Mouse (Mus musculus) embryonic facial prominence, embryonic 11.5 days (tissue): ENCODE results near the gene Dll3. TPM values are rescaled to one million over a fixed set of nuclear protein-coding genes. Genes with fewer than 3 reads are reported as not detected.
A peak's percentile ranks its signal among the peaks of the same experiment; 100 is the strongest.

Experiments used
- ATAC-seq: fragments of 200-750 bp; cut with Nextera tagmentation; replicated peaks from 2 replicates; pipeline ENCODE4 v1.8.0; 2017; ENCODE audit warnings: low read depth; ENCODE audit not compliant: insufficient number of reproducible peaks, low FRiP score, low TSS enrichment
- DNase-seq: peaks from one replicate; pipeline ENCODE4 v3.0.0-alpha.2; 2015; ENCODE audit warnings: low spot score
- H3K27ac ChIP-seq: fragments of 300-500 bp; sonication (generic); replicated peaks from 2 replicates; pipeline ENCODE4 v1.5.1; 2014; ENCODE audit warnings: mild to moderate bottlenecking, low read depth, low read length, control low read depth
- H3K27me3 ChIP-seq: fragments of 300-500 bp; sonication (generic); 2 replicates; pipeline ENCODE4 v1.6.1; 2014; ENCODE audit warnings: mild to moderate bottlenecking, low read length, moderate library complexity, mixed read lengths; ENCODE audit not compliant: control insufficient read depth, insufficient read depth
- H3K36me3 ChIP-seq: fragments of 300-500 bp; sonication (generic); replicated peaks from 2 replicates; pipeline ENCODE4 v1.6.1; 2014; ENCODE audit warnings: low read depth, mild to moderate bottlenecking, low read length, moderate library complexity, mixed read lengths; ENCODE audit not compliant: control insufficient read depth, insufficient read depth
- H3K4me1 ChIP-seq: fragments of 300-500 bp; sonication (generic); 2 replicates; pipeline ENCODE4 v1.6.1; 2014; ENCODE audit warnings: low read length, mixed read lengths; ENCODE audit not compliant: control insufficient read depth, insufficient read depth
- H3K4me2 ChIP-seq: fragments of 300-500 bp; sonication (generic); 2 replicates; pipeline ENCODE4 v1.6.1; 2014; ENCODE audit warnings: low read depth, mild to moderate bottlenecking, control low read depth, low read length, moderate library complexity
- H3K4me3 ChIP-seq: fragments of 300-500 bp; sonication (generic); 2 replicates; pipeline ENCODE4 v1.5.1; 2014; ENCODE audit warnings: low read depth, low read length, control low read depth
- H3K9ac ChIP-seq: fragments of 300-500 bp; sonication (generic); replicated peaks from 2 replicates; pipeline ENCODE4 v1.6.1; 2014; ENCODE audit warnings: mild to moderate bottlenecking, control low read depth, low read length
- H3K9me3 ChIP-seq: fragments of 300-500 bp; sonication (generic); replicated peaks from 2 replicates; pipeline ENCODE4 v1.6.1; 2016; ENCODE audit warnings: mild to moderate bottlenecking, low read length, inconsistent platforms, mixed read lengths; ENCODE audit not compliant: control insufficient read depth
- WGBS: fragments of 180-500 bp; shearing (Covaris S2); extraction: QIAGEN DNeasy Blood & Tissue Kit; methylation state at CpG from one replicate; pipeline ENCODE4 v1.1.7; 2014; 5-methylcytosine and 5-hydroxymethylcytosine counted together
- polyA plus RNA-seq: library from polyadenylated mRNA; unstranded; fragments of >200 nt; fragmentation: Nextera tagmentation; extraction: Ambion mirVana; gene quantifications from 2 replicates; pipeline ENCODE4 v1.2.1, GENCODE M21; 2014

The Dll3 gene
- polyA plus RNA-seq, result 9.9 and 11.8 TPM in 2 replicates

GRCm38 (mm10) chr7:28301616-28302433 lies at the start of gene Dll3:
Gene Dll3 (minus strand): TSS chr7:28302238.
- Histone ChIP-seq H3K4me2 (peak within 1 kb of the TSS; percentile 54), H3K9ac (peak within 1 kb of the TSS; percentile 51), H3K36me3 (peaks cover 7% of the 10 kb centered on the region), H3K27ac (no peak within 1 kb of the TSS; the same call in 1 of the 2 replicates), H3K4me3 (peak within 1 kb of the TSS; percentile 28), H3K9me3 (no peaks in the 10 kb centered on the region), H3K27me3 (peaks cover 42% of the 10 kb centered on the region), H3K4me1 (peaks cover 5% of the 10 kb centered on the region)
- 1% methylated on average over 30 of the region's 30 CpGs for WGBS
- DNase-seq (peak; percentile 73), ATAC-seq (peak; percentile 49)

- Histone ChIP-seq H3K9me3 (no peaks in the 10 kb centered on the region), H3K36me3 (peaks cover 13% of the 10 kb centered on the region), H3K27ac (no peak overlapping the region), H3K9ac (peak overlapping the region; percentile 97), H3K4me3 (peak overlapping the region; percentile 94), H3K4me2 (peak overlapping the region; percentile 79), H3K4me1 (no peaks in the 10 kb centered on the region), H3K27me3 (no peaks in the 10 kb centered on the region)
- no peak for ATAC-seq
- WGBS, result 36% methylated on average over 4 of the region's 4 CpGs
- no peak for DNase-seq
These were observed 49.7 kb upstream of the Dll3 start for GRCm38 (mm10) chr7:28351676-28352191.

- DNase-seq (peak; percentile 99), ATAC-seq (peak; percentile 88)
- WGBS, result under 1% methylated on average over 49 of the region's 50 CpGs
- Histone ChIP-seq H3K4me3 (peak within 1 kb of the TSS; percentile 94), H3K4me1 (no peaks in the 10 kb centered on the region), H3K9me3 (no peaks in the 10 kb centered on the region), H3K27me3 (no peaks in the 10 kb centered on the region), H3K4me2 (peak within 1 kb of the TSS; percentile 79), H3K36me3 (peaks cover 13% of the 10 kb centered on the region), H3K27ac (peak within 1 kb of the TSS; percentile 86), H3K9ac (peak within 1 kb of the TSS; percentile 97)
These were observed 48.3 kb upstream of the Dll3 start, which contains the start of gene Rps16 for GRCm38 (mm10) chr7:28350155-28350883. Gene Rps16 (plus strand): TSS chr7:28350652.

- Histone ChIP-seq H3K9me3 (no peaks in the 10 kb centered on the region), H3K4me2 (no peak overlapping the region), H3K36me3 (peaks cover 5% of the 10 kb centered on the region), H3K27ac (no peak overlapping the region), H3K27me3 (no peaks in the 10 kb centered on the region), H3K4me3 (no peak overlapping the region), H3K4me1 (no peaks in the 10 kb centered on the region), H3K9ac (no peak overlapping the region)
- 89% methylated on average over 7 of the region's 7 CpGs for WGBS
- DNase-seq (peak; percentile 53), ATAC-seq (no peak)
These were observed 46.6 kb upstream of the Dll3 start for GRCm38 (mm10) chr7:28348601-28349000.

GRCm38 (mm10) chr7:28347746-28348145 lies 45.7 kb upstream of the Dll3 start:
- Histone ChIP-seq H3K4me2 (no peak overlapping the region), H3K27me3 (no peaks in the 10 kb centered on the region), H3K9me3 (no peaks in the 10 kb centered on the region), H3K36me3 (no peaks in the 10 kb centered on the region; the same call in 1 of the 2 replicates), H3K9ac (no peak overlapping the region), H3K4me3 (no peak overlapping the region), H3K27ac (no peak overlapping the region), H3K4me1 (no peaks in the 10 kb centered on the region)
- DNase-seq, result no peak
- 74% methylated on average over 3 of the region's 3 CpGs for WGBS
- no peak for ATAC-seq

- Histone ChIP-seq H3K4me3 (no peak overlapping the region), H3K4me1 (no peaks in the 10 kb centered on the region), H3K4me2 (no peak overlapping the region), H3K9ac (no peak overlapping the region), H3K27me3 (no peaks in the 10 kb centered on the region), H3K9me3 (no peaks in the 10 kb centered on the region), H3K27ac (no peak overlapping the region), H3K36me3 (no peaks in the 10 kb centered on the region)
- ATAC-seq (no peak), DNase-seq (peak; percentile 84)
- WGBS, result 5% methylated on average over 4 of the region's 4 CpGs
These were observed 42.6 kb upstream of the Dll3 start for GRCm38 (mm10) chr7:28344637-28345036.

GRCm38 (mm10) chr7:28341381-28341780 lies 39.3 kb upstream of the Dll3 start:
- no peaks in the 10 kb centered on the region for H3K4me1 ChIP-seq
- no peak for DNase-seq
- H3K27ac ChIP-seq, result no peak overlapping the region
- no peak overlapping the region for H3K4me2 ChIP-seq
- WGBS, result 49% methylated on average over 7 of the region's 7 CpGs
- no peaks in the 10 kb centered on the region for H3K9me3 ChIP-seq
- no peaks in the 10 kb centered on the region for H3K27me3 ChIP-seq
- H3K4me3 ChIP-seq, result no peak overlapping the region
- no peaks in the 10 kb centered on the region for H3K36me3 ChIP-seq
- no peak overlapping the region for H3K9ac ChIP-seq
- no peak for ATAC-seq
